Mouse (Mus musculus) erythroblast, embryonic 14.5 days (primary cell): ENCODE measurements around the gene Mrm2.

Experiments
- GATA1 ChIP-seq: IDR thresholded peaks from 2 replicates; pipeline ENCODE4 v1.6.1; 2012; ENCODE audit warnings: low read length, inconsistent platforms, mixed read lengths
- TAL1 ChIP-seq: IDR thresholded peaks from 3 replicates; pipeline ENCODE4 v1.6.1; 2012; ENCODE audit warnings: low read length, inconsistent platforms, mixed read lengths

DNA sequence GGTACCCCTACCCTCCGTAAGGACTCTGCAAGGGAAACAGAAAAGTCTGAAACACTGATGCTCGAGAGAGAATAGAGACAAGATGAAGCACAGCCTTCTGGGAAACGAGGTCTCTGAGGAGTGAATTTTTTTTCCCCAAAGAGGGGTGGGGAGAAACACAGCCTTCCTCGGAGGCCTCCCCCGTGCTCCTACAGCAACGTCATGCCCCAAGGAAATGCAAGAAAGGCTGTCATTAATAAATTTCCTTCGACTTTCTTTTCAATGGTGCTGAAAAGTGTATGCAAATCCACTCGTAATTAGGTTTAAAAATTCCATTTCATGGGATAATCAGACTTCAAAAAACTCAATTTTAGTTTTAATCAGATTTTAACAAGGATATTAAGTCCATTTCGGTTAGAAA, 51.5 kb downstream of the Mrm2 start:
- TF ChIP-seq GATA1 (no peak), TAL1 (no peak)
